Mouse (Mus musculus) kidney, embryonic 15.5 days (tissue): Measurements from ENCODE around the gene Nos2. TPM values are rescaled to one million over a fixed set of nuclear protein-coding genes. Genes with fewer than 3 reads are reported as not detected.
"Not testable (repeated sequence)": the region's sequence is repeated elsewhere in the genome, so short reads cannot be mapped to it uniquely, and the experiment has no call there.

Source experiments
- ATAC-seq: fragments of 200-750 bp; cut with Nextera tagmentation; replicated peaks from 2 replicates; pipeline ENCODE4 v1.8.0; 2017; ENCODE audit warnings: moderate TSS enrichment; ENCODE audit not compliant: low FRiP score
- H3K27ac ChIP-seq: fragments of 300-500 bp; sonication (generic); 2 replicates; pipeline ENCODE4 v1.5.1; 2015; ENCODE audit warnings: mild to moderate bottlenecking, inconsistent platforms
- H3K27me3 ChIP-seq: fragments of 300-500 bp; sonication (generic); 2 replicates; pipeline ENCODE4 v1.6.1; 2015; ENCODE audit warnings: inconsistent platforms
- H3K36me3 ChIP-seq: fragments of 300-500 bp; sonication (generic); 2 replicates; pipeline ENCODE4 v1.6.1; 2015; ENCODE audit warnings: inconsistent platforms
- H3K4me1 ChIP-seq: fragments of 300-500 bp; sonication (generic); 2 replicates; pipeline ENCODE4 v1.6.1; 2015; ENCODE audit warnings: inconsistent platforms
- H3K4me2 ChIP-seq: fragments of 300-500 bp; sonication (generic); 2 replicates; pipeline ENCODE4 v1.6.1; 2015; ENCODE audit warnings: moderate library complexity, mild to moderate bottlenecking, inconsistent platforms
- H3K4me3 ChIP-seq: fragments of 300-500 bp; sonication (generic); replicated peaks from 2 replicates; pipeline ENCODE4 v1.5.1; 2015; ENCODE audit warnings: mild to moderate bottlenecking, inconsistent platforms
- H3K9ac ChIP-seq: fragments of 300-500 bp; sonication (generic); 2 replicates; pipeline ENCODE4 v1.6.1; 2015; ENCODE audit warnings: mild to moderate bottlenecking, inconsistent platforms
- H3K9me3 ChIP-seq: fragments of 300-500 bp; sonication (generic); replicated peaks from 2 replicates; pipeline ENCODE4 v1.6.1; 2016; ENCODE audit warnings: inconsistent platforms
- WGBS: fragments of 180-500 bp; shearing (Covaris S2); methylation state at CpG from one replicate; pipeline ENCODE4 v1.1.7; 2015; ENCODE audit warnings: mixed read lengths; 5-methylcytosine and 5-hydroxymethylcytosine counted together
- polyA plus RNA-seq: library from polyadenylated mRNA; unstranded; fragments of >200 nt; fragmentation: Nextera tagmentation; extraction: Ambion mirVana; gene quantifications from 2 replicates; pipeline ENCODE4 v1.2.1, GENCODE M21; 2015

The Nos2 gene
- polyA plus RNA-seq, 1 experiment from 2014 or later = 2.6 TPM

- H3K27ac ChIP-seq = peak overlapping the region; percentile 84; the same call in 1 of the 2 replicates
Observed at GRCm38 (mm10) chr11:79001871-79002270, 81.3 kb downstream of the Nos2 start.

GRCm38 (mm10) chr11:79002551-79002951, 82.0 kb downstream of the Nos2 start:
- H3K4me1 ChIP-seq = peaks cover 27% of the 10 kb centered on the region
- H3K27me3 ChIP-seq = no peaks in the 10 kb centered on the region
- H3K27ac ChIP-seq = peak overlapping the region; percentile 84
- no peak overlapping the region for H3K4me2 ChIP-seq
- H3K9ac ChIP-seq = no peak overlapping the region
- H3K9me3 ChIP-seq = no peaks in the 10 kb centered on the region
- H3K4me3 ChIP-seq = no peak overlapping the region
- no peaks in the 10 kb centered on the region for H3K36me3 ChIP-seq
- 36% methylated on average over 5 of the region's 5 CpGs for WGBS
- 0 out of 2 replicates have a peak, but pooled peaks have one; percentile 36 for ATAC-seq

More at GRCm38 (mm10) chr11:79001871-79002270, 81.3 kb downstream of the Nos2 start:
- Histone ChIP-seq H3K36me3 (no peaks in the 10 kb centered on the region), H3K4me1 (peaks cover 27% of the 10 kb centered on the region), H3K27me3 (no peaks in the 10 kb centered on the region), H3K4me2 (no peak overlapping the region), H3K4me3 (no peak overlapping the region), H3K9ac (no peak overlapping the region), H3K9me3 (0 out of 2 replicates have a peak, but pooled peaks cover 3% of the 10 kb centered on the region)
- no peak for ATAC-seq
- WGBS = 88% methylated on average over 4 of the region's 4 CpGs

- no peak overlapping the region for H3K9ac ChIP-seq
- WGBS = 44% methylated on average over 11 of the region's 11 CpGs
- H3K4me1 ChIP-seq = peaks cover 27% of the 10 kb centered on the region
- peak overlapping the region; percentile 84 for H3K27ac ChIP-seq
- peak; percentile 62; the same call in 1 of the 2 replicates for ATAC-seq
- H3K9me3 ChIP-seq = no peaks in the 10 kb centered on the region
- H3K36me3 ChIP-seq = no peaks in the 10 kb centered on the region
- H3K4me3 ChIP-seq = no peak overlapping the region
- no peaks in the 10 kb centered on the region for H3K27me3 ChIP-seq
- H3K4me2 ChIP-seq = no peak overlapping the region
Observed at GRCm38 (mm10) chr11:79003053-79003768, 82.6 kb downstream of the Nos2 start.

- Histone ChIP-seq H3K27me3 (no peaks in the 10 kb centered on the region), H3K4me2 (no peak overlapping the region), H3K9ac (no peak overlapping the region), H3K9me3 (no peaks in the 10 kb centered on the region), H3K36me3 (no peaks in the 10 kb centered on the region), H3K4me3 (no peak overlapping the region), H3K27ac (peak overlapping the region; percentile 84; the same call in 1 of the 2 replicates), H3K4me1 (peaks cover 27% of the 10 kb centered on the region)
- ATAC-seq = no peak
- WGBS = 71% methylated on average over 10 of the region's 10 CpGs
Observed at GRCm38 (mm10) chr11:79003769-79004638, 83.4 kb downstream of the Nos2 start.

GRCm38 (mm10) chr11:79005578-79006394, 85.2 kb downstream of the Nos2 start:
- WGBS = 79% methylated on average over 14 of the region's 14 CpGs
- ATAC-seq = no peak
- Histone ChIP-seq H3K27me3 (no peaks in the 10 kb centered on the region), H3K4me3 (no peak overlapping the region), H3K27ac (no peak overlapping the region), H3K9ac (no peak overlapping the region), H3K9me3 (no peaks in the 10 kb centered on the region), H3K4me2 (no peak overlapping the region), H3K36me3 (no peaks in the 10 kb centered on the region), H3K4me1 (peaks cover 27% of the 10 kb centered on the region)

- no peak for ATAC-seq
- Histone ChIP-seq H3K9ac (no peak overlapping the region), H3K4me1 (peaks cover 27% of the 10 kb centered on the region), H3K4me3 (no peak overlapping the region), H3K36me3 (no peaks in the 10 kb centered on the region), H3K27me3 (no peaks in the 10 kb centered on the region), H3K9me3 (no peaks in the 10 kb centered on the region), H3K4me2 (no peak overlapping the region), H3K27ac (no peak overlapping the region)
- 66% methylated on average over 5 of the region's 5 CpGs for WGBS
Observed at GRCm38 (mm10) chr11:79006417-79006816, 85.8 kb downstream of the Nos2 start.

GRCm38 (mm10) chr11:79007356-79007755, 86.8 kb downstream of the Nos2 start:
- WGBS = 84% methylated on average over 3 of the region's 3 CpGs
- peaks cover 22% of the 10 kb centered on the region for H3K4me1 ChIP-seq
- H3K9ac ChIP-seq, H3K4me3 ChIP-seq, ATAC-seq, H3K9me3 ChIP-seq, H3K36me3 ChIP-seq, H3K4me2 ChIP-seq, H3K27ac ChIP-seq, H3K27me3 ChIP-seq: not testable (repeated sequence)

GRCm38 (mm10) chr11:79008007-79008775, 87.6 kb downstream of the Nos2 start:
- ATAC-seq = no peak

GRCm38 (mm10) chr11:79008891-79009290, 88.3 kb downstream of the Nos2 start:
- Histone ChIP-seq H3K27me3 (no peaks in the 10 kb centered on the region), H3K27ac (no peak overlapping the region), H3K36me3 (no peaks in the 10 kb centered on the region), H3K4me3 (no peak overlapping the region), H3K9ac (no peak overlapping the region), H3K4me1 (peaks cover 8% of the 10 kb centered on the region; the same call in 1 of the 2 replicates), H3K4me2 (no peak overlapping the region), H3K9me3 (no peaks in the 10 kb centered on the region)
- 91% methylated on average over 7 of the region's 7 CpGs for WGBS
- no peak for ATAC-seq

More at GRCm38 (mm10) chr11:79008007-79008775, 87.6 kb downstream of the Nos2 start:
- Histone ChIP-seq H3K27ac (no peak overlapping the region), H3K4me1 (peaks cover 14% of the 10 kb centered on the region), H3K36me3 (no peaks in the 10 kb centered on the region), H3K9ac (no peak overlapping the region), H3K27me3 (no peaks in the 10 kb centered on the region), H3K9me3 (no peaks in the 10 kb centered on the region), H3K4me2 (no peak overlapping the region), H3K4me3 (no peak overlapping the region)
- 74% methylated on average over 6 of the region's 6 CpGs for WGBS
